Mouse (Mus musculus) embryonic fibroblast, embryonic 13.5 days (primary cell): ENCODE measurements around the gene Anks1.

Experiments
- CTCF ChIP-seq: IDR thresholded peaks from 2 replicates; pipeline ENCODE4 v1.5.1; 2011; ENCODE audit warnings: mild to moderate bottlenecking, control low read depth, low read length, moderate library complexity, borderline replicate concordance; ENCODE audit not compliant: insufficient read depth
- POLR2A ChIP-seq: IDR thresholded peaks from 2 replicates; pipeline ENCODE4 v1.6.1; 2011; ENCODE audit warnings: low read depth, mild to moderate bottlenecking, control low read depth, low read length, moderate library complexity

- no peak; the same call in 1 of the 2 replicates for TF ChIP-seq POLR2A
- TF ChIP-seq CTCF, result no peak
These were observed 759 bp upstream of the Anks1 start for GRCm38 (mm10) chr17:27908206-27908887.
